Mouse (Mus musculus) mesoderm, embryonic 11.5 days (tissue): ENCODE data around the gene Gm9639.
"Not testable (repeated sequence)": the region's sequence is repeated elsewhere in the genome, so short reads cannot be mapped to it uniquely, and the experiment has no call there.

Source experiments
- DNase-seq: peaks from one replicate; pipeline ENCODE4 v3.0.0-alpha.2; 2012; ENCODE audit warnings: low read depth, low spot score

The Gm9639 gene

GRCm38 (mm10) chr10:77753448-77753847 is 41.4 kb downstream of the Gm9639 start:
- no peak for DNase-seq

GRCm38 (mm10) chr10:77752312-77752711 is 42.6 kb downstream of the Gm9639 start:
- DNase-seq = not testable (repeated sequence)

GRCm38 (mm10) chr10:77751254-77751653 is 43.6 kb downstream of the Gm9639 start, which contains the start of gene Gm9736:
TSS of gene Gm9736 (minus strand) at chr10:77751354.
- not testable (repeated sequence) for DNase-seq

- DNase-seq = not testable (repeated sequence)
Measured at GRCm38 (mm10) chr10:77750686-77751085, 44.2 kb downstream of the Gm9639 start.
